Mouse (Mus musculus): ENCODE measurements at regions not wholly inside any gene's neighbourhood (a gene's known extent, or its start where the extent isn't known, plus 50 kb on each side); places are given as distances from the start of the nearest gene placed in this dataset.
A peak's percentile ranks its signal among the peaks of the same experiment; 100 is the strongest.

DNA sequence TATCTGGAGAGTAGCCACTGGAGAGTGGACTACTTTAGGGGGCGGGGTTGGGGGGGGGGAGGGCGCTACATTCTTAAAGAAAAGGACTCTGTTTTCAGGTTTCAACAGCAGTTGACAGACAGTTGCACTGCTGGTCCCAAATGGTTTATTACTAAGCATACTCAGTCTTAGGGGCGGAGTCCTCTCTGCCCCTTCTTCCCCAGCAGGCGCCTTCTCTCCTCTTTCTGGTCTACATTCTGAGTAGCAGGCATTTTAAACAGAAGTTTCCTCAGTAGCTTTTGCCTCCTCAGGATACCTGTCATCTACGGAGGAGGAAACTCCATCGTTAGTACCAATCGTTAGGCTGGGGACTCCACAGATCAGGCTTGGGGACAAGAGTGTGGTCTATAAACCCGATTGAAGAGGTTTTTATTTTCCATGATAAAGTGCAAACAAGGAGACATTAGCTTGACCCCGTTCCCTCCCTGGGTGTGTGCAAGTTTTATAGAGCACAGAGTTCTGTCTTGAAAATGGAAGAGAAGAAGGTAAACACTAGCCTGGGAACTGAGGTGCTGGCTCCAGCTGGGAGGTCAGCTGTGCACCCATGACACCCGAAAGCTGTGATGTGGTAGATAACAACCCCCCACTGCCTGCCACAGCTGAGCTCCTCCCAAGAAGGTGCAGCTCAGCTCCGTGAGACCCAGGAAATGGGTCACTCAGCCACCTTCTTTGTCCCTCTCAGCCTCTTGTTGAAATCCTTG lies 107.8 kb downstream of the Btg1 start:
- no peak for DNase-seq

DNA sequence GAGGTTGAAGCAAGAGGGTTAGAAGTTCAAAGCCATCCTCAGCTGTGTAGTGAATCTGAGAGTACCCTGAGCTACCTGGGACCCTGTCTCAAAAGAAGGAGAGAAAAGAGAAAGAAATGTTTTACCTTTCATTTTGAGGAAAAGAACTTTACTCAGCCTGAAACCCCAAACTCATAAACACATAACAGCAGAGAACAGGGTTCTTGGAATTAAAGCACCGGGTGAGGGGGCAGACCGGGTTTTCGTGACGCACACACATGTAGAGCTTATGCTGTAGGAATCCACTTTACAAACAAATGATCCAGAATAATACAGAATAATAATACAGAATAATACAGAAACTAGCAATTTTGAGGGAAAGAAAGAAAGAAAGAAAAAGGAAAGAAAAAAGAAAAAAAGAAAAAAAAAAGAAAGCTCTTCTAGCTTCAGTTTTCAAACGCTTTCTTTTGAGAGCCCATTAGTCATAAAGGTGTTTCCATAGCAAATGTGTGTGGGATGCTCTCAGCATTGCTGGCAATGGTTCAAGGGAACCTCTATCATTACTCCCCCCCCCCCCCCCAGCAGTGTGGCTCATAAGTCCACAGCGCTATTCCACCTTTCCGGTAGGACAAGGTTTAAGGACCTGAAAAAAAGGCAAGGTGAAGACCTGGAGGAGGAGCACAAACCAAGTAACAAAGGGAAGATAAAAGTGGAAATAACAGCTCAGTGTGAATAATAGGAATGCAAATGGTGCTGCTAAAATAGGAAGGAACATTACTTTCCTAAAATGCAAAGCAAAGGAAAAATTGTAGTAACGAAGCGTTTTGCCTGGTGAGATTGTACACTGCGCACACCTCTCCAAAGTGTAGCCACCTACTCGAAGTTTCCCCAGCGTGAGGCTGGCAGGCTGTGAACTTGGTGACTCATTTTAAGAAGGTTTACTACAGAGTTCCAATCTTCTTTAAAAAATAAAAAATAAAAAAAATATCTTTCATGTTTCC lies 110.3 kb downstream of the Btg1 start:
- DNase-seq, result no peak

DNA sequence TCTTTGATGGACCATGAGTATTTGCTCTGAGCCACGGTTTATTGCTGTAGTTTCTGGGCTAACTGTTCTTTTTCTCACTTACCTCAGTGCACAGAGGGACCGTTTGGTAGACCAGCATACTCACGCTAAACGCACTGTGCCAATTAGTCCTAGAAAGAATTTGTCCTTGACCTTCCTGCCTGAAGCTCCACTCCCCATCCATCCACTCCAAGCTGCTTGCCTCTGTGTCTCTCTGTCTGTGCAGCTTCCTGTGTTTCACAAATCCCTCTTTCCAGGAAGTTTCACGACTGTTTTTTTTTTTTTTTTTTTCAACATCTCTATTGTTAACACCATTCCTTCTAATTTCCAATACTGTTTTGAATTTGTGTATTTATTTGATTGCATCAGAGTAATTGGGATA lies 116.8 kb downstream of the Btg1 start:
- no peak for DNase-seq

DNA sequence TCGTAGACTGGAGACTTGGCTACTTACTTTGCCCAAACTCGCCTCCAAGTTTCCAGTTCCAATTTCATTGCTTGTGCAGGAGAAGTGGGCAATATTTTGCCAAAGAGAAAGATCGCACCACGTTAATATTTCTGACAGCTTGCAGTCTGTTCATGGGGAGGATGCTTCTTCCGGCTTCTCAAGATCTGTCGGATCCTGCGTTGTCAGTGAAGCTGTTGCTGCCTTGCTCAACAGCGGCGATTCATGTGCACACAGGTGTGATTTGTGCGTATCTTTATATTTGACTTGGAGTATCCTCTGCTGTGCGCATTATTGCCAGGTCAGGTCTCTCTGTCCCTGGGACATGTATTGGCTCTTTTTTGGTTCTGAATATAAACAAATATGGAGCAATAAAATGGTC lies 118.3 kb downstream of the Btg1 start:
- no peak for DNase-seq

DNA sequence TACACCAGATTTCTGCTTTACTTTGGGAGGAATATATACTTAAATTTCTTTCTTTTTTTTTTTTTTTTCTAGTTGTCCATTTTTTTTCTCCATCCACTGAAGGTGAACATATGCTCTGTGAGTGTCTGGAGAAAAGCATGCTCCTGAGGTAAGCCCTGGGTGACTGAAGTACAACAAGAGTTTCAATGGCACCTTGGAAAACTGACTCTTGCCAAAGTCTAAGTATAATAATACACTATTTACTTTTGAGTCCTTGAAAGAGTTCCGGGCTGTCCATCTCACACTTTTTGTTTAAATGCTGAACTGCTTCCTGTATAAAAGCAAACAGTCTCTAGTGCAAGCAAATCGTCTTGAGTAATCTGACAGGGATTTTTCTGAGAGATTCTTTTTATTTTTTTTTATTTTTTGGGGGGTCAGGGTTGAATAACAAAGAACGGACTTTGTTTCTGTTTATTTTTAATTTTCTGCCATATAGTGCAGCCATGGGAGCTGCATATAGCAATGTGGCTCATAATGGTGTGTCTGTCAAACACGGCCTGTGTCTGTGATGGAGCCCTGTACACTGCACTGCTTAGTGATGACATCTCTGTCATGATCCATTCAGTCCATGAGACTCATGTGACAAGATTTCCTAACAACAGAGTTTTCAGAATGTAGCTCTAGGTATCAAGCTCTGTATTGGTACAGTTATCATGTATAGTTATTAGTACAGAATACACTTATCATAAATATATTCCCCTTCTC lies 119.3 kb downstream of the Btg1 start:
- no peak for DNase-seq

DNA sequence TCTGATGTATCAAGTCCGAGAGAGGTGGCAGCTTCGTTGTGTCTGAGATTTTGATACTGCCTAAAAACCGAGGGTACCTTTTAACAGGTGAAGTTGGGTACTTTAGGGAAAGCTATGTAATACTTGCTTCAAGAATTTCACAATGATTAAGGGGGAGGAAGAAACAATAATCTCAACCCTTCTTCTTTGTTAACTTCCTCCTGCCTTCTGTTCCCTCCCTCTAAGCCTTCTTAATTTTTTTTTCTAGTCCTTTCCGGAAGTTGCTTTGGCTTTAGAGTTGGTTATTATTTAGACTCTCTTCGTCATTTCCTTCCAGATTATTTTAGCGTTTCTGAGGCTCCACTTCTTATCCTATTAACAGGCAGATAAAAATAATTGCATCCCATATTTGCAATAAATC lies 121.2 kb downstream of the Btg1 start:
- no peak for DNase-seq

DNA sequence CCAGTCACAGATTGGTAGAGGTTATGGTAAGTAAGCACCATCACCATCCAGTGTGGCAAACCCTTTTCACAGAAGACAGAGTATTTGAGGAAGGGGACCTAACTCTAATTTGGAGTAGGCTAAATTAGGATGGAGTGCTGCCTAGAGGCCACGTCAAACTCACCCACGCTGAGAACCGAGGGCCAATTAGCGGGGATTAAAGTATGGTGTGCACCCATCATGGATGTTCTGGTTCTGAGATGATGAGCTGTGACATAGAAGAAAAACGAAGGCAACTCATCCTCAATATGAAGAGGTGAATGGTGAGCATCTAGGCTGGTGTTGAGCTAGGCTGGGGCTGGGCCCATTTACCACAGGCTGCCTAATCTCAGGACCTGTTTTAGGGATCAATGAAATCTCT lies 121.8 kb downstream of the Btg1 start:
- DNase-seq, result no peak

DNA sequence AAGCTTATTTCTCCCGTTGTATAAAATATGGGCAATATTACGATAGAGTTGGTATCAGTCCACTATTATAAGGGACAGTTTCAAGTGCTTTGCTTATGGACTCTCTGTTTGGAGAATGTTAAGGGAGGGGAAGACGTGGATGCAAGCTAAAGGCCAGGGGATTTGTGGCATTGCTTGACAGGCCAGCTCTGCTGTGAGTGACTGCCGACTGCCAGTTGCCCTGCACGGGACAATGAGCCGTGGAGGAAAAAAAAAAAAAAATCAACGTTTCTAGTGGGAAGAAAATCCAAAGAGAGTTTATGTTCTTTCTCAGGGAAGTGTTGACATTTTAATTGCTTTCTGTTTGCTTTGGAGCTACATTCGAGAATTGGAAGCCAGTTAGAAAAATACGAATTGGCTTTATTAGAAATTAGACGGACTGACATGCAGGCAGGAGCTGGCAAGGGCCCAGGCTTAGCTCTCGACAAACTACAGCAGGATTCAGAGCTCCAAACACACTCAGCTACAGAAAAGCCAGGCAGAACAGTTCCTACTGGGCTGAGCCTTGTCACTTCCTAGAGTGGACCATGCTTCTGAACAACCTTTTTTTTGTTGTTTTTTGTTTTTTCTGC lies 127.5 kb downstream of the Btg1 start:
- DNase-seq, result peak; percentile 32

DNA sequence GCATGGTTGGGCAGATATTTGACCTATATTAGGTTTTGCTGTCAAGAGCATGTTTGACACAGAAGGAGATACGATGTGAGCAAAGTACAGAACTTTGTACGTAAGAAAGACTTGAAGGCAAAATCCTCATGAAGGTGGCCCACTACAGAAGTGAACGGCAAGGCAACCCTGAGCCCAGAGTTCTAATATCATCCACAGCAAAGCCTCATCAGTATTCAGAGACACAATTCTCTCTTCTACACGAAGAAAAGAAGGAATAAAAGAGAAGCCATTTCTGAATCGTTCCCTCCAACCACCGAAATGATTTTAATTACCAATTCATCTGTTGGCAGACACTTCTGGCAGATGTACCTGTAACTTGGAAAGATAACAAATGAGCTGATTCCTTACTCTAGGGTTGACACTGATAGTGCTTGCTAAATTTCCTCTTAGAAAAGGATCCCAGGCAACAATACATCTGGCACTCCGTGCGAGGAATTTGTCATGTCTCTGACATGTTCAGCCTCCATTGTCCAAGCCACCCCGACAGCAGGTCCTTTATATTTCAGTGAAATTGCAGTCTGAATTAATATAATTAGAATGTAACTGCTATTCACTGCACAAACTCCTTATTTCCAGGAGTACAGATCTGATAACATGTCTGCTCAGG lies 130.3 kb downstream of the Btg1 start:
- no peak for DNase-seq

DNA sequence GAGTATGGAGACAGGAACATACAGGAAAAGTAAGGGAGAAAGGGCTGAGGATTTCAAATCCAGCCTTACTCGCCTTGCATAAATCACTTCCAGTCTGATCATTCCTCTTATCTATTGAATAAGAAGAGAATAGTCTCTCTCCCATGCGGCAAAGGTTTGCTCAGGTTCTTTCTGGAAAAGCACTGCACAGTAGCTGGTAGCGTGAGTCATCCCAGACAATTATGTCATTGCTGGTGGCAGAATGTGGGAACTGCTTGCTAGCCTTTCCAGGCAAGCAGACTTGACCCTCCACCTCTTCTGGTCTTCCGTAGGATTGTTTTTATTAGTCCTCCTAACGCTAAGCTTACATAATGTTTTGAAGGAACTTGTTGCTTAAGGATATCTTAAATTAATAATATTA lies 134.1 kb downstream of the Btg1 start:
- peak; percentile 34 for DNase-seq

DNA sequence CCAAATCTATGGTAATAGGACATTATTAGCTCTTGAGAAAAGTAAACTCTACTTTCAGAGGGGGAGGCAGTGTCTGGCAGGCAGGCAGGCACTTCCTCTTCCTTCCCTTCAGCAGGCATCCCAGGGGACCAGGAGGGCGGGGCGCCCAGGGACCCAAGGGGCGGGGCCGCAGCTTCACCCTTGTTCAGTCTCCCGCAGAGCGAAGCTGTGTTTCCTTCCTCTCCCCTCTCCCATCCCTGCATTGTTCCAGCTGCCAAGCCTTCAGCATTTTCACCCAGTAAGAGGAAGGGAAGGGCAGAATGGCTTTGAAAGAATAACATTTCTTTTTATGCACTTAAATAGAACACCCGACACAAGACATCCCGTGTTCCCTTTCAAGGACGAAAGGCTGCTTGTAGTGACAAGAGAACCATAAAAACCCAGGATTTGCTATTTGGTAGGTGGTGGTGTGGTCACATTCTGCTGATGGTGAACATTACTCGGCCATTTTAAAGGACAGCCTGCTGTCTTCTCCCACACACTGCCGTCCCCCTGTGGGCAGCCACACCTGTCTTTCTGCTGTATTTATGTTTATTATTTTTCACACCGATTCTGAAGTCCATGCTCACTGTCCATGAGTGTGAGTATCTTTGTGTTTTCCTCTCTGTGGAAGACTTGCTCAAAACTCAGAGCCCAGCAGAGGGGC lies 134.9 kb downstream of the Btg1 start:
- peak; percentile 95 for DNase-seq

DNA sequence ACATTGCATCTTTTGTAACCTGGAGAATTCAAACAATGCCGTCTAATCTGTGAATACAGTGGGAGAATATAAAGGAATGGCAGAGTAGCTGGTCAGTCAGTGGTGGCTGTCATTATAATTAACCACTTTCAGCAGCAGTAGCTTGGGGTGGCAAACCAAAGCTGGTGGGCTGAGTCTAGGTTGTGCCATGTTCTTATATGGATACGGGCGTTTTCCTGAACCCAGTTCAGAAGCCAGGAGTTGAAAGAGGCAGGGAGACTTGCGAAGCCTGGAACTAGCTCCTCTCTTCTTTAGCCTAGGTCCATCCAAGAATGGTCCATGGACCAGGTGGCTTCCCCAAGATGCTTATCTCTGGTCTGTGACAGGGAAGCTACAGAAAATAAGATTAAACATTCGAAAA lies 135.7 kb downstream of the Btg1 start:
- no peak for DNase-seq

DNA sequence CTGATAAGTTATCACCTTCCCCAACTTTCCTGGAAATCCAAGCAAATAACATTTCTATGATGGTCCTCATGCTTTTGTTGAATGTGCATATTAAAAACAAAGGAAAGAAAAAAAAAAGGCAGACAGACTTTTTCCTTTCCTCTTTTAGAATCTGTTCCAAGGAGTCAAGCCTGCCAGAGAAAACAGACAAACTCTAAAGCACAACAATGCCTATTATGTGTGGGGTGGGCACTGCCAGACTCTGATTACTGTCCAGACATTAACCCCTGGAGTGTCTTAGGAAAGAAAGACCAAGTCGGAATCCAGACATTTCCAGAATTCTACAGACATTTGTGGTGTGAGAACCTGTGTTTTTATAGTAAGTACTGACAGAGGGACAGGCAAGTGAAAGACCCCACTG lies 136.7 kb downstream of the Btg1 start:
- no peak for DNase-seq

DNA sequence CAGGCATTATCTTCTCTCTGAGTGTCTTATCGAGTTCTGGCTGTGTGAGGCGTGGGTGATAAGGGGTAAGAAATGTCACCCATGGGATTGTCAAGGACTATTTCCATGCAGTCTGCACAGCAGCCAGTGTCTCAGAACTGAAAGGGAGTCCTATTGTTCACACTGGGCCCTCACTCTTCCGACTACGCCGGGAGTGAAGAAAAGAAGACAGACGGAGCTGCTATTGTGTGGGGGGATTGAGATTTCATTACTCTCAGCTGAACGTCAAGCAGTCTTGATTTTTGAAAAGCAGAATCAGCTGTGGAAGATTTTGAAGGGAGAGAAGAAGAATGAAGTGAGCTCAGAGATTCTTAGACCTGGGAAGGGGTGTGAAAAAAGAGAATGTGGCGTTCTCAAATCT lies 138.9 kb downstream of the Btg1 start:
- no peak for DNase-seq

DNA sequence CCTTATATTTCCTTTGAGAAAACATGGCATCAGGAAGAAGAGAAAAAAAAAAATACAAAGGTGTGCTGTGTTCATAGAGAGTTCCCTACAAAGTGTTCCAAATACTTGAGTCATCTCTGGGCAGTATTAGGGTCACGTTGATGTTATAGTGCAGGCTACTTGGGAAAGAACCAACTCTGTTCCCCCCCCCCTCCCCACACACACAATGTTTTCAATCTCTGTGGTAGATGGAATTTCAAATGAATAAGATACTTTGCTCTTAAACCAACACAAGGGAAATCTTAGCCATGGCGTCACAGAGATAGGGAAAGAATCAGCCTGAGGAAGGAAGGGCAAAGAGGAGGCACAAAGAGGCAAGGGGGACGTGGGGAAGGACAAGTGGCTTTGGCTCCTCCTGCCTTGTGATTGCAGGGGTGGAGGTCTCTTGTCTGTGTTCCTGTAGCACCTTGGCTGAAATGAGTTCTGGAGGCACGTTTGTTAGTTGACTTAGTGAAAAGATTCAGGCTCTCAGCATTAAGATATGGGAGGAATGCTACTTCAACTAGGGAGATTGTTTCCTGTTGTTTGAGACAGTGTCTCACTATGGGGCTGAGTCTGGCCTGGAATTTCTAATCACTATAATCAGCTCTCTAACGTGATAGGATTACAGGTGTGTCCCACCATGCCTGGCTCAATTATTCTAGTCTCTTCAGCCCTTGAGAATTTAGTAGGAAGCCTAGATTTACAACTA lies 139.7 kb downstream of the Btg1 start:
- no peak for DNase-seq

DNA sequence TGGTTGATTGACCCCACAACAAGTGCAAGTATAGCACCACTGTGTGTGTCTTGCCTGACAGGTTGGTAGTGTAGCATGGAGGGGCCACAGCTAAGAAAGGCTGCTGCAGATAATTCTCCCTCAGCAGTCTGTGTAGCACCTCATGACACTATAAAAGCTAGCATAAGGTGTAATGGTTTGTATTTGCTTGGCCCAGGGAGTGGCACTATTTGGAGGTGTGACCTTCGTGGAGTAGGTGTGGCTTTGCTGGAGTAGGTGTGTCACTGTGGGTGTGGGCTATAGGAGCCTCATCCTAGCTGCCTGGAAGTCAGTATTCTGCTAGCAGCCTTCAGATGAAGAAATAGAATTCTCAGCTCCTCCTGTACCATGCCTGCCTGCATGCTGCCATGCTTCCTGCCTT lies 140.5 kb downstream of the Btg1 start:
- DNase-seq, result no peak

DNA sequence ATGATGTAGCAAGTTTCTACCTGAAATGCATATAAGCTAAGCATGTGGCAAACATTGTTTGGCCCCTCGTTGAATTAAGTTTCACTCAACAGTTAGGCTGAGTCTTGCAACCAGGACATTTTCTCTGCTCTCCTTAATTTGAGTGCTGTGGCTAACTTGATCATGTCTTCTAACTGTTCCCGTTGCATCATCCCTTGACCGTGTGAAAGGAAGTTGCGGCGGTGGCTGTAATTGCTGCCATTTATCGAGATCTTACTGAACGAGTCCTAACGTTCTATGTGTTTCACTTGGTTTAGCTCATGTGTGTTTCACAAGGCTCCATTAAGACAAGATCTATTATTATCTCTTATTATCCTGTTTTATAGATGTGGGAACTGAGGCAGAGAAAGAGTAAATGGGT lies 144.8 kb downstream of the Btg1 start:
- DNase-seq, result no peak

DNA sequence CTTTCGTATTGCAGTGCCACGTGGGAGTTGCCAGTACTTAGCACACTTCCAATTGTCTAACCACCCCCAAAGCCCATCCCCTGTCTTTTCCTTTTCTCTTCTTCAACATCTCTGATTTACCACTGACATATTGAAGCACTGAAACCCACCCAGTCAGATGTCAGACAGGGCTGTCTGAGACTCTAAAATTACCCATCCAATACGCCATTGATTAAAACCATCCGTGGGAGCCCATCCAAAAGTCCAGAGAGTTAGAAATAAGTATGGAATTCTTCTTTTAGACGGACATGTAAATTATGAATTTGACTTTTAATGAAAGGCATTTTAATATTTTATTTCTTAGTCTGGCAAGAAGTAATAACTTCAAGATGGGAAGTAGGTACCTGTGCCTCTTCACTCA lies 148.8 kb downstream of the Btg1 start:
- no peak for DNase-seq

DNA sequence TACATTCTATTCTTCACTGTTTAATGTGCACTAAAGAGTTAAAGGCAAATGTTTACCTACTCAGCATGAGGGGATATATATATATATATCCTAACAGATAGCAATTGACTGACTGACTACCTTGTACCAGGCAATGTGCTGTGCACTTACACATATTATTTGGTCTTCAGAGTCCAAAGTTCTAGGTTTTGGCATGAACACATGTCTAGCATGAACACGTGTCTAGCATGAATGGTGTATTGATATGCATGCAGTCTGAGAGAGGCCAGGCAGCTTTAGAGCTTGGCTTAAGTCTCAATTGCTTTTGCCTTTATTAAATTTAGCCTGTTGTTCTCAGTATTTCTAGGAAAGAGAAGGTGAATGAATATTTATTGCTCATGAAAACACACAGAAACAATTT lies 161.4 kb downstream of the Btg1 start:
- no peak for DNase-seq

DNA sequence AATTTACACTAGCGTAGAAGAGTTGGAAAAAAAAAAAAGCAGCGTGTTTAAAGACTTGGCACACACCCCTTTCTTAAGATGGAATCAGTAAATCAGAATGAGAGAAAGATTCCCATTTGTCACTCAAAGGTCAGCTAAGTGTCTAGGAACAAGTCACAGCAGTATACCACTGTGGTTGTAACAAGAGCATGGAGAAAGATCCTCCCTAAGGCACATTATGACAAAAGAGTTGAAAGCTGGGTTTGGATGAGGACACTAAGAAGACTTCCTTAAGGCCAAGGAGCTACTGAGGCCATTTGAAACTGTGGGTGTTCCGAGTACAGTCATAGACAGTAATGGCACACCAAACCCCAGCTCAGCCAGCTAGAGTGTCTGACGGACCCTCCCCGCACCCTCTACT lies 167.2 kb downstream of the Btg1 start:
- DNase-seq, result no peak

DNA sequence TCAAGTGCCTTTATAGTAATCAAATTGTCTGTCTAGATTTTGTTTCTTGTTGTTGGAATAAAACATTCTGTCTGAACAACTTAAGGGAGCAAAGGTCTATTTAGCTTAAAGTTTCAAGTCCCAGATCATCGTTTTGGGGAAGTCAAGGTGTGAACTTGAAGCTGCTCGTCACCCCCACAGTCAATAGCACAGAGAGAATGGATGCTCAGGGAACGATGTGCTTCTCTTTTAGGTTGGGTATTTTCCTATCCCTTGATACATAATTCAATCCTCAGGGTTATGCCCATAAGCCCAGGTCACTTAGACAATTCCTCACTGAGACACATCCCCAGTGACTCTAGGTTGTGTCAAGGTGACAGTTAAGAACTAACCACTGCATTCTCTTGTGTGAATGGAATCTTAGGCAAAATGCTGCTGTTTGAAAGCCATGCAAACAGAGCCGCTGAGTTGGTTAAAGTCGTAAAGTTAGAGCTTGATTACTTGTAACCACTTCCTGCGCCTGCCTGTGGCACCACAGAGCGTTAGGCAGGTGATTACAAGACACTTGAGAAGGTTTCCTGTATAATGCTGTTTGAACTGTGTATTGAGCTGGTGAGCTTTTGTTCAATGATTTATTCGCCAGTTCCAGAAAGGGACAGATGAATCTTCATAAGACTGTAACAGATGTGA lies 170.2 kb downstream of the Btg1 start:
- DNase-seq, result no peak
